Mouse (Mus musculus): ENCODE measurements around the gene Ms4a12. TPM values are rescaled to one million over a fixed set of nuclear protein-coding genes. Genes with fewer than 3 reads are reported as not detected.
"Not testable (repeated sequence)": the region's sequence is repeated elsewhere in the genome, so short reads cannot be mapped to it uniquely, and the experiment has no call there.

Gene Ms4a12
- total and polyA plus RNA-seq, 2 experiments from 2014 or later: not detected

GRCm38 (mm10) chr19:11264602-11265185, 32.4 kb upstream of the Ms4a12 start:
- H3K4me2 ChIP-seq (ENCODE audit: low read depth, low read length): no peak overlapping the region
- H3K36me3 ChIP-seq (replicated peaks; ENCODE audit: control insufficient read depth, insufficient read depth, low read length): no peaks in the 10 kb centered on the region
- ATAC-seq (ENCODE audit: insufficient read depth, low read depth): no peak
- H3K9me3 ChIP-seq (replicated peaks; ENCODE audit: control insufficient read depth, low read length): no peaks in the 10 kb centered on the region
- H3K4me3 ChIP-seq (ENCODE audit: low read depth, low read length): no peak overlapping the region
- H3K27me3 ChIP-seq (ENCODE audit: control insufficient read depth, insufficient read depth, low read length): no peaks in the 10 kb centered on the region
- H3K9ac ChIP-seq (replicated peaks; ENCODE audit: low read depth, low read length): no peak overlapping the region
- WGBS: 70% methylated on average over 9 of the region's 9 CpGs
- TF ChIP-seq CTCF (IDR thresholded peaks at IDR 0.05; ENCODE audit: low read depth) (no peak), EP300 (IDR thresholded peaks at IDR 0.05; ENCODE audit: low read depth) (no peak)
- H3K4me1 ChIP-seq (ENCODE audit: control insufficient read depth, insufficient read depth): no peaks in the 10 kb centered on the region
- H3K27ac ChIP-seq (ENCODE audit: low read depth): no peak overlapping the region
- DNase-seq (ENCODE audit: low spot score): no peak

- no peaks in the 10 kb centered on the region for H3K9me3 ChIP-seq (replicated peaks; ENCODE audit: control insufficient read depth, low read length)
- H3K27ac ChIP-seq (ENCODE audit: low read depth): no peak overlapping the region
- TF ChIP-seq CTCF (IDR thresholded peaks at IDR 0.05; ENCODE audit: low read depth) (no peak), EP300 (IDR thresholded peaks at IDR 0.05; ENCODE audit: low read depth) (no peak)
- H3K27me3 ChIP-seq (ENCODE audit: control insufficient read depth, insufficient read depth, low read length): no peaks in the 10 kb centered on the region
- no peak overlapping the region for H3K4me2 ChIP-seq (ENCODE audit: low read depth, low read length)
- H3K9ac ChIP-seq (replicated peaks; ENCODE audit: low read depth, low read length): no peak overlapping the region
- 68% methylated on average over 3 of the region's 3 CpGs for WGBS
- ATAC-seq (ENCODE audit: insufficient read depth, low read depth) (no peak), DNase-seq (ENCODE audit: low spot score) (no peak)
- no peak overlapping the region for H3K4me3 ChIP-seq (ENCODE audit: low read depth, low read length)
- no peaks in the 10 kb centered on the region for H3K4me1 ChIP-seq (ENCODE audit: control insufficient read depth, insufficient read depth)
- H3K36me3 ChIP-seq (replicated peaks; ENCODE audit: control insufficient read depth, insufficient read depth, low read length): no peaks in the 10 kb centered on the region
Observed at GRCm38 (mm10) chr19:11263549-11263948, 31.3 kb upstream of the Ms4a12 start.

GRCm38 (mm10) chr19:11262932-11263331, 30.7 kb upstream of the Ms4a12 start:
- 50% methylated on average over 4 of the region's 4 CpGs for WGBS
- not testable (repeated sequence) for H3K9ac ChIP-seq (replicated peaks; ENCODE audit: low read depth, low read length); H3K27ac ChIP-seq (ENCODE audit: low read depth); ATAC-seq (ENCODE audit: insufficient read depth, low read depth); H3K4me3 ChIP-seq (ENCODE audit: low read depth, low read length); H3K27me3 ChIP-seq (ENCODE audit: control insufficient read depth, insufficient read depth, low read length); H3K4me1 ChIP-seq (ENCODE audit: control insufficient read depth, insufficient read depth); DNase-seq (ENCODE audit: low spot score); H3K36me3 ChIP-seq (replicated peaks; ENCODE audit: control insufficient read depth, insufficient read depth, low read length); H3K4me2 ChIP-seq (ENCODE audit: low read depth, low read length); H3K9me3 ChIP-seq (replicated peaks; ENCODE audit: control insufficient read depth, low read length)

- no peak for ATAC-seq (ENCODE audit: insufficient read depth, low read depth)
- Histone ChIP-seq H3K9me3 (replicated peaks; ENCODE audit: control insufficient read depth, low read length) (no peaks in the 10 kb centered on the region), H3K36me3 (replicated peaks; ENCODE audit: control insufficient read depth, insufficient read depth, low read length) (no peaks in the 10 kb centered on the region), H3K9ac (replicated peaks; ENCODE audit: low read depth, low read length) (no peak overlapping the region), H3K4me2 (ENCODE audit: low read depth, low read length) (no peak overlapping the region), H3K27me3 (ENCODE audit: control insufficient read depth, insufficient read depth, low read length) (no peaks in the 10 kb centered on the region), H3K4me1 (ENCODE audit: control insufficient read depth, insufficient read depth) (no peaks in the 10 kb centered on the region), H3K4me3 (ENCODE audit: low read depth, low read length) (no peak overlapping the region), H3K27ac (ENCODE audit: low read depth) (no peak overlapping the region)
- no peak for DNase-seq (ENCODE audit: low spot score)
- TF ChIP-seq EP300 (IDR thresholded peaks at IDR 0.05; ENCODE audit: low read depth): no peak
- TF ChIP-seq CTCF (IDR thresholded peaks at IDR 0.05; ENCODE audit: low read depth): no peak
- WGBS: 73% methylated on average over 2 of the region's 2 CpGs
Observed at GRCm38 (mm10) chr19:11261522-11261921, 29.3 kb upstream of the Ms4a12 start.

- no peak overlapping the region for H3K27ac ChIP-seq (ENCODE audit: low read depth)
- no peaks in the 10 kb centered on the region for H3K27me3 ChIP-seq (ENCODE audit: control insufficient read depth, insufficient read depth, low read length)
- TF ChIP-seq CTCF (IDR thresholded peaks at IDR 0.05; ENCODE audit: low read depth) (no peak), EP300 (IDR thresholded peaks at IDR 0.05; ENCODE audit: low read depth) (no peak)
- no peaks in the 10 kb centered on the region for H3K9me3 ChIP-seq (replicated peaks; ENCODE audit: control insufficient read depth, low read length)
- H3K4me3 ChIP-seq (ENCODE audit: low read depth, low read length): no peak overlapping the region
- ATAC-seq (ENCODE audit: insufficient read depth, low read depth) (no peak), DNase-seq (ENCODE audit: low spot score) (peak; percentile 13)
- no peak overlapping the region for H3K9ac ChIP-seq (replicated peaks; ENCODE audit: low read depth, low read length)
- H3K4me2 ChIP-seq (ENCODE audit: low read depth, low read length): no peak overlapping the region
- H3K36me3 ChIP-seq (replicated peaks; ENCODE audit: control insufficient read depth, insufficient read depth, low read length): no peaks in the 10 kb centered on the region
- no peaks in the 10 kb centered on the region for H3K4me1 ChIP-seq (ENCODE audit: control insufficient read depth, insufficient read depth)
Observed at GRCm38 (mm10) chr19:11244230-11244629, 12.0 kb upstream of the Ms4a12 start.

GRCm38 (mm10) chr19:11242560-11242959, 10.3 kb upstream of the Ms4a12 start:
- H3K36me3 ChIP-seq (replicated peaks; ENCODE audit: control insufficient read depth, insufficient read depth, low read length): no peaks in the 10 kb centered on the region
- WGBS: 52% methylated on average over 5 of the region's 5 CpGs

More at GRCm38 (mm10) chr19:11242560-11242959, 10.3 kb upstream of the Ms4a12 start:
- no peak overlapping the region for H3K4me2 ChIP-seq (ENCODE audit: low read depth, low read length)
- H3K4me3 ChIP-seq (ENCODE audit: low read depth, low read length): no peak overlapping the region
- no peak overlapping the region for H3K9ac ChIP-seq (replicated peaks; ENCODE audit: low read depth, low read length)
- H3K4me1 ChIP-seq (ENCODE audit: control insufficient read depth, insufficient read depth): no peaks in the 10 kb centered on the region
- TF ChIP-seq CTCF (IDR thresholded peaks at IDR 0.05; ENCODE audit: low read depth): no peak
- TF ChIP-seq EP300 (IDR thresholded peaks at IDR 0.05; ENCODE audit: low read depth): no peak
- no peaks in the 10 kb centered on the region for H3K9me3 ChIP-seq (replicated peaks; ENCODE audit: control insufficient read depth, low read length)
- no peaks in the 10 kb centered on the region for H3K27me3 ChIP-seq (ENCODE audit: control insufficient read depth, insufficient read depth, low read length)
- DNase-seq (ENCODE audit: low spot score): no peak
- H3K27ac ChIP-seq (ENCODE audit: low read depth): no peak overlapping the region
- no peak for ATAC-seq (ENCODE audit: insufficient read depth, low read depth)
